Mouse (Mus musculus) ES-E14 (cell line): ENCODE measurements around the gene Palld.

Source experiments
- CHD2 ChIP-seq: IDR thresholded peaks from 2 replicates; pipeline ENCODE4 v1.6.1; 2014; ENCODE audit warnings: mild to moderate bottlenecking, low read depth, low read length, inconsistent platforms
- HCFC1 ChIP-seq: IDR thresholded peaks from 2 replicates; pipeline ENCODE4 v1.6.1; 2012; ENCODE audit warnings: low read length, inconsistent platforms, borderline replicate concordance; ENCODE audit not compliant: insufficient read depth

GRCm38 (mm10) chr8:61897402-61897801 is 5.1 kb downstream of the Palld start:
- TF ChIP-seq CHD2 (no peak), HCFC1 (no peak)
